Mouse (Mus musculus): Measurements from ENCODE around the gene Prkg1.

DNA sequence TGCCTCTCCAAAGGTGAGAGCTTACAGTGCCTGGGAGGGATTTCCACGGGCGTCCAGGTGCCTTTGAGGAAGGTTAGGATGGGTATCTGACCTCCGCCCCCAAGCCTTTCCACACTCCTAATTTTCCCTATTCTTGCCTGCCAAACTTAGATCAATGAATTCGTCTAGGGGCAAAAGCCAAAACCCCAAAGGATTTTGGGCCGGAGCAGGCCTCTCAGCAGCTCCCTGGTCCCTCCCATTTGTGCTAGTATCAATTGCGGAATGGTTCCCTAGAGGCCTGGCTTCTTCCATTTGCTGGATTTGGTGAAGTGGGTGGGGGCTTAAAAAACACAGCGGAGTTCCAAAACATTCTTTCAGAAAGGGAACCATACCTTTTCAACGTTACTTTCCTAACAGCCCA, 99.8 kb downstream of the Prkg1 start:
- TF ChIP-seq POLR2A (IDR thresholded peaks at IDR 0.05; ENCODE audit: insufficient read depth, low read depth, low read length) = no peak
- TF ChIP-seq CTCF (IDR thresholded peaks at IDR 0.05) = no peak
- no peak for TF ChIP-seq EP300 (IDR thresholded peaks at IDR 0.05; ENCODE audit: insufficient read depth, low read depth, low read length)
